Mouse (Mus musculus) urinary bladder, postnatal 10 days (tissue): ENCODE measurements around the gene Nsun4.

Source experiments
- DNase-seq: peaks from one replicate; pipeline ENCODE4 v3.0.0; 2022; ENCODE audit warnings: low spot score

Gene Nsun4

GRCm38 (mm10) chr4:116047681-116048080 lies 6.0 kb downstream of the Nsun4 start:
- DNase-seq: no peak

DNA sequence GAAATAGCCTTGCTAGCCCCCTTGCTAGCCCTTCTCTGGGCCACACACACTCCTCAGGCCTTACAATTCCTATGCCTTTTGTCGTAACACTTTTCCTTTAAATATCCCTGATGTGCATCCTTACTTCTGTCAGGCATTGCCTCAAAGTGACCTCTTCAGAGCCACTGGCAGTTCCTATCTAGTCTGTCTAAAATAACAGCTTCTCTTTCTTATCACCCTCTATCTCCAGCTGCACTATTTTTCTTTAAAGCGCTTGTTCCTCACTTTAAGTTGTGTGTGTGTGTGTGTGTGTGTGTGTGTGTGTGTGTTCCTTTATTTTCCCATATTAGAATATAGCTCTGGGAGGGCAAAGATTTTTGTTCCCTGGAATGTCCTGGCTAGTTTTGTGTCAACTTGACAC lies 7.1 kb downstream of the Nsun4 start:
- DNase-seq: no peak

DNA sequence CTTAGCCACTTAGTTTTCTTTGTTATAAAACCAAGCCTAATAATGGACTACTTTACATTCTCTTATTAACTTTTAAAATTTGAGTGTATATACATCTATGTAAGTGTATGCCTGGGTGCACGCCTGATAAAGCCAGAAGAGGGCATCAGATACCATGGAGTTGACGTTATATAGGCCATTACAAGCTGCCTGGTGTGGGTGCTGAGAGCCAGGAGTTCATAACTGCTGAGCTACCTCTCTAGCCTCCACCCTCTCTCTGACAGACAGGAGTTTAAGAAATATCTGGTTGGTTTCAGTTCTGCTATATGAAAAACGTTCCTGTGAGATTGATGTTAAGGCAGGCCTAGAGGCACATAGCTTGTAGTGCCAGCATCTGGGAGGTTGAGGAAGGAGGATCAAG lies 11.5 kb downstream of the Nsun4 start:
- DNase-seq: no peak

DNA sequence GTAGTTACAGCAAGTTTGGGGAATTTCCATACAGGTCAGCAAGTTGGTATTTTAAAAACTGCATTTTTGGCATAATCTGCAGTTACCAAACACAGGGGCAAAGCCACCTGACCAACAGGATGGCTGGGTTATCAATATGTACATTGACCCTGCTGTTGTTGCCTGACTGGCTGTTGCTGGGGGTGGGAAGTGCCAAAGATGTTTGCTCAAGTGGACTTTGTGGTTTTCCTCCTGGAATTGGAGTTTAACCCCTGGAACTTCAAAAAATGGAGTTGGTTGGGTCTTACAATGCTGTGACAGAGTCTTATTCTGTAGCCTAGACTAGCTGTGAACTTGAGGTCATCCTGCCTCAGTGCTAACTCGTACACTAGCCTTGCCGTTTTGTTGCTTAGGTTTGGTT lies 13.2 kb downstream of the Nsun4 start:
- DNase-seq: no peak

GRCm38 (mm10) chr4:116033374-116033773 lies 20.3 kb downstream of the Nsun4 start:
- DNase-seq: no peak

DNA sequence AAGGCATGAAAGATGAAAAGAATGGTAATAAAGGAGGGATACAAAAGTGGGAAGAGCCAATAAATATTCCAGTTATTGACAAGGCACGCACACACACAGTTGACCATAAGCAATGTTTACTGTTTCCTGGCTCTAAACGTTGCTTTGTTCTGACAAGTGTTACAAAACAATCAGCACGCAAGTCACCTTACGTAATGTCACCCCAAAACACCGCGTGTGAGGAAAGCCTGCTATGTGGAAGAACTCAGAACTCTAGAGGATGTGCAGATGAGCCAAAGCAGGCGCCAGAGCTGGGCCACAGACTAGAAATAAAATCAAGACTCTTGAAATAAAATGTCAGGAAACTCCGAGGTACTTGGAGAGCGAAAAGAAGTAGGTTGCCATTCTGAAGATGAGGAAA lies 20.8 kb downstream of the Nsun4 start:
- DNase-seq: no peak

DNA sequence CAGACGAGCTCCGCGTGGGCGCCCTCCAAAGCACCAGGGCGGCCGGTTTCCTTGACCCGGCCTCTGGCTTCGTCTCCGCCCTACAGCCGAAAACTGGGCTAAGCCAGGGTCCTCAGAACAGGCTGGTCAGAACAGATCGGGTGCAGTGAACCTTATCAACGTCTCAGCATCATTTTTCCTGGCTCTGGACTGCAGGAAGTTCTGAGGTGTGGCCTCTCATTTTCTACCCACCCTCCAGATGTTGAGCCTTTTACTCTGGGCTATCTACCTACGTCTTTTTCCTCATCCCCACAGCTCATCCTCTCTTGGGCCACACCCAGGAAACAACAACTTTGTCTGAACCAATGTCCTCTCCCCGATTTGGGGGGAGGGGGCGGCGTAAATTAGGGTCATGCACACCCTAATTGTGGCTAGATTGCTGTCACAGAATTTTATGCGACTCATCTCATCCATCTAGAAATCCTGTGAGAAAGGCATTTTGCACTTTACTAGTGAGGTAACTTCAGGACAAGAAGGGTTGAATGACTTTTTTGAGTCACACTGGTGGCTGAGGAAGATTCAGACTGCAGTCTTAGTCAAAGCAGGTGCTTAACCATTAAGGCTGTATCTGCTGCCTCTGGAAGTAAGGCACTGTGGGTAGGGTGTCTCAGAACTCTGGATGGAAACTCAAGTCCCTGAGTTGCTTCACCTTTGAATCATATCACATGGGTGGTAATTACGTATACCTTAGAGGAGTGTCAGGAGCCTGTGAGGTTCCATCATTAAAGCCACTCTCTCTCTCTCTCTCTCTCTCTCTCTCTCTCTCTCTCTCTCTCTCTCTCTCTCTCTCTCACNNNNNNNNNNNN lies 35.6 kb downstream of the Nsun4 start, which contains the start of gene Faah:
Gene Faah, minus strand, starts transcription at position 25 of the 845 bp plus-strand sequence.
- no peak for DNase-seq

DNA sequence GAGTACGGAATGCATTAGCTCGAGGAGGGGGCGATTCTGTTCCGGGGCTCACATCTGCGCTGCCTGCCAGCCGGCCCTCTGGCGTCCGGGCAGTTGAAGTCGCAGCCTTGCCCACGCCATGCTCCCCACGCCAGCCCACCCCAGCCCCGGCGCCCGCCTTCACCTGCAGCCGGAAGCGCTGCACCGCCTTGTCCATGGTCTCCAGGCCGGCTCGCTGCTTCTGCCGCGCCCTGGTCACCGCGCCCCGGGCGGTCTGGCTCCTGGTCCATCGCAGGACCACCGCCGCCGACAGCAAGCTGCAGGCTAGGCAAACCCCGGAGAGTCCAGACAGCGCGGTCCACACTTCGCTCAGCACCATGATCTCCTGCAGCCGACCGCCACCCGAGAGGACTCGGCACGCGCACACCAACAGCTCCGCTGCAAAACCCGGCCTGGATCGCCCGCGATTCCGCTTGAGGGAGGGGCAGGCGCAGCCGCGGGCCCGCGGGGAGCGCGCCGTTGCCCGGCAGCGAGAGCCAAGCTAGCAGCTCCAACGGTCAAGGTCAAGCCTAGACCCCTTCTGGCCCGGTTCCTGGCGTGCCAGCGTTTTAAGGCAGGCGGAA lies 36.3 kb downstream of the Nsun4 start:
- DNase-seq: peak; percentile 22

GRCm38 (mm10) chr4:116016862-116017299 lies 36.8 kb downstream of the Nsun4 start:
- DNase-seq: no peak

DNA sequence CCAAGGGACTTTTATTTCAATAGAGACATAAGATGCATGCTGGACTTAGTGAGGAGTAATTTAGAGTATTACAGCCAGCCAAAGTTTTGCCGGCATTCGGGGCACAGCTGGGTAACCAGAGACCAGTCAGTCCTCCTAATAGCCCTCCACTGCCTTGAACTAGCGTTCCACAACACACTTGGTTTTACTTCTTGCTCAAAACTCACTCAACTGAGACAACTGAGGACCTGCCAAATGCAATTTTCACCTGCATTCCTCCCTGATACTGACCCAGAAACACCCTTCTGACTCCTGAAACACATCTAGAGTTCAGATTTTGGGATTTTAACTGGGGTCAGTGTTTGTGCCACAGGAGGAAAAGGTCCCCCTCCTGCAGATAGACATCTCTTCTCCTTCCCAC lies 37.3 kb downstream of the Nsun4 start:
- no peak for DNase-seq

GRCm38 (mm10) chr4:116015996-116016395 lies 37.7 kb downstream of the Nsun4 start:
- DNase-seq: no peak

DNA sequence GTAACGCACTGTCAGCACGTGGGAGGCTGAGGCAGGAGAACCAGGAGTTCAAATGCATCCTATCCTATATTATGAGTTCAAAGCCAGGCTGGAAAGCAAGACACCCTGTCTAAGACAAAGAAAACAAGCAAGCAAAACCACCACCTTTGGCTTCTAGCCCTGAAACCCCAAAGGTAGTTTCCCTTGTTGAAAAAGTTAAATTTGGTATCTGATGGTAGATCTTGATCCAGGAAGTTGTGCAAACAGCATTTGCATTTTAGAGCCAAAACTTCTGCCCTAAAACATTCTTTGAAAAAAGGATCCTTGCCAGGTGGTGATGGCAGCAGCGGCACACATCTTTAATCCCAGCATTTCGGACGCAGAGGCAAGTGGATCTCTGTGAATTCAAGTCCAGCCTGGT lies 38.2 kb downstream of the Nsun4 start:
- DNase-seq: no peak

DNA sequence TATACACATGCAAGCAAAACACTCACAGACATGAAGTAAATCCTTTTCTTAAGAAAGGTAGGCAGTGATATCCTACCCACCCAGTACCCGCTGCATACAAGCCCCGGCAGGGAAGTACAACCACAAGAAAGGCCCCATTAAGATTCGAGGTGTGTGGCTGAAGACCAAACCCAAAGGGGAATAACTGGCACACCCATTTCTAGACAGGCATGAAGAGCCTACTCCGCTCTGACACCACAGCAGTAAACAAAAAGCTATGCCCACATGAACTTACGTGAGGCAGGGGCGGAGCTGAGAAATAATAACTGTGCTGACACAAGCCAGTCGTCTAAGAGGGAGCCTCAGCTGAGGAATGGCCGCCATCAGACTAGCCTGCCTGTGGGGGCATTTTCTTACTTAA lies 43.5 kb downstream of the Nsun4 start:
- no peak for DNase-seq

GRCm38 (mm10) chr4:116001206-116001605 lies 52.5 kb downstream of the Nsun4 start:
- no peak for DNase-seq

- no peak for DNase-seq
These were observed 53.0 kb downstream of the Nsun4 start for GRCm38 (mm10) chr4:116000671-116001070.

DNA sequence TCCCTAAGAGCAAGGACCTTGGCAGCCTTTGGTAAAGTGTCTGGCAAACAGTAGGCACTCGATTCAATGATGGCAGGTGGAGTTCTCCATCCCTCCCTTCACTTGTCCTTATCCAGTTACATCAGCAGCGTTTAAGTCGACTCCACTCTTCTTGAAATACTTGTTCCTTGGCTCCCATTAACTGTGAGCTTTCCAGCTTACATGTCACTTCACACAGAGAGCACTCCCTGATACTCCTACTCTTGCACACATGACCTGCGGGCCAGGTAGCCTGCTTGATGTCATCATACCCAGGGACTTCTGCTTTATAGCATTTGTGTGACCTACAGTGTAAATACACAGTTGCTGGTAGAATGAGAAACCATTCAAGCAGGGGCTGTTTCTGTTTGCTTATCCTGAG lies 56.9 kb downstream of the Nsun4 start:
- no peak for DNase-seq

DNA sequence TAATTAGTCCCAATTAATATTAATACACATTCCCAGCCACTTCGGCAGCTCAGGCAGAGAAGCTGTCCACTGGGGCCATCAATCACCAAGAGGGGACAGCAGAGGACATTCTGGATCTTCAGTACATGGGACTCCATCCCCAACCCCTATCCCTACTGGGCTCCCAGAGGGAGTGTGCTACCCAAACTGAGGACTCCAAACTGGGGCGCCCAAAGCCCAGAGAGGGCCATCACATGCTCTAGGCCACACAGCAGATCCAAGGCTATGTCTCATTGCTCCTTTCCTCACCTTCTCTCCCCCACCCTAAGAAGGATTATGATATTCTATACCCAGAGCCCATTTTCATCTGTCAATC lies 58.3 kb downstream of the Nsun4 start:
- no peak for DNase-seq

DNA sequence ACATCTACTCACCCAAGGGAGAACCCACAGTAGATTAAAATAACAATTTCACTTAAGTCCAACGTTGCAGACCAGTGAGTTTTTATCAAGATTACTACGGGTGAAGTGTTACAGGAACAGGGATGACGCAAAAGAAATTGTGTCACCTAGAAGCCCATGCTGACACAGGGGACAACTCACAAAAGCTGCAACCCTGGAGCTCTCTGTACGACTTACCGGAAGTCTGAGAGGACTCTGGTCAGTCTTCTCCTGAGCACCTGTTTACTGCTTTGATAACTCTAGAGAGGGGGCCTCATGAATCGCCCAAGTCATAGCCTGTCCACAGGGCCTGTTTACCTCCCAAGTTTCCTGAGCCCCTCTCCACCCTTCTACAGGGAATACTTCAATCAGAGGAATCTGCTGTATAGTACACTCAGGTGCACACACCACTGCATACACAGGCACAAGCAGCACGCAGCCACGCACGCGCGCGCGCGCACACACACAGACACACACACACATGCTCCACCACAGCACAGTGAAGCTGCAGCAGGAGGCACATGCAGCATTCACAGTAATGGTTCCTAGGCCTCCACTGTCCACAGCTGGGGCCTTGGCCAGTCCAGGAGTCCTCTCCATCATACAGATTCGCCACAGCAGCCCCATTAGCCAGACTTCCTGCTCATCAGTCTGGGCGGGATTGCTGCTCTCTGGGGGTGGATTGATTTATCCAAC lies 58.9 kb downstream of the Nsun4 start:
- DNase-seq: no peak

DNA sequence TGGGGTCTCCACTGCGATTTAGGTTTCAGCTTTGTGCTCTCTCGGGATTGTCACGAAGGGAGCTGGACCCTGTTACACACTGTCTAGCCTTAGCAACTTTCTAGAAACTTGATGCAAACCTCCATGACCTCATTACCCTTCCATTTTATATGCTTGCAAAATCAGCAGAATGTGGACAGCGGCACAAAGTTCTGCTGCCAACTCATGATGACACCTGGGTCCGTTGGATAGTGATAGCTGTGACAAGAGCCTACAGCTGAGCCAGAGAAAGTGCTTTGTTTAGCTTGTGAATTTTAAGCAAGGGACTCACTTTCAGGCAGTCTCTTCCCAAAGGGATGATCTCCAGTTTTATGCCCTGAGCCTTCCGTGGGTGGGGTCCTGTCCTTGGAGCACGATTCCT lies 64.3 kb downstream of the Nsun4 start:
- DNase-seq: no peak

GRCm38 (mm10) chr4:115987858-115988530 lies 65.7 kb downstream of the Nsun4 start:
- no peak for DNase-seq

DNA sequence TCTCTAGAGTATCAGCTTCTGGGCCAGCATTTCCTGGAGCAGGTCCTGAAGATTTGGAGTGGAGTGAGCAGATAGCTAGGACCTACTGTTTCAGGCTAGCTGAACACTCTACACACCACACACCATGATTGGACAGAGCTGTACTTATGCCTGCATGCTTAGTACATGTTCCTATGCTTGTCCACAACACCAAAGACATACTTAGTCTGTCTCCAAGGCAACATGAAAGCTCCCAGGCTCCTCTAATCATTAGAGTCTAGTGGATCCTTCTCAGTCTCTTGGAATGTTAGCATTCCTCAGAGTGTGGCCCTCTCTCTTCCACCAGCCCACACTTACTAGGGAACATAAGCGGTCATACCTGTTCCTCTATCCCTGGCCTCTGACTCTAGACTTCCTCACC lies 66.2 kb downstream of the Nsun4 start:
- DNase-seq: no peak

GRCm38 (mm10) chr4:115984967-115985366 lies 68.7 kb downstream of the Nsun4 start:
- no peak for DNase-seq

DNA sequence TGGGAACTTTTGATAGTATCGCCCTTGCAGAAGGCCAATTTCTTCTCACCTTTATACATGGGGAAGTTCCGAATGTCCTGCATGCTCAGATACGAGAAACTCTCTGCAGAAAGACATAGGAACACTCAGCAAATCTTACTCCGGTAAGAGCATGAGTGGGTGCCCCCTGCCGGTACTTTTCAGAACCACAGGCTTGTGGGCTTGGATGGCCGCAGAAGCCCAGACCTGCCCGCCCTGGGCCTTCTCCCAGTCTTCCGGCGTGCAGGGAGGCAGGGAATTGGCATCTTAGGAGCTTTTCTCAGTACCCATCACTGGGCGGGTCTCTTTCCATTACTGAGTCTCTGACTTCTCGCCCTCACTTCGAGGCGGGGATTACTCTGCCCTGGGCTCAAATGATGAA lies 69.6 kb downstream of the Nsun4 start:
- DNase-seq: peak; percentile 47
